Mouse (Mus musculus) liver, adult 2 months (tissue): ENCODE results near the gene Veph1. TPM values are rescaled to one million over a fixed set of nuclear protein-coding genes. Genes with fewer than 3 reads are reported as not detected.

Experiments used
- DNase-seq: peaks from one replicate; pipeline ENCODE4 v3.0.0-alpha.2; 2011; ENCODE audit warnings: low read depth, low spot score; ENCODE audit errors: extremely low read depth
- H3K27ac ChIP-seq: fragments of 200-500 bp; replicated peaks from 2 replicates; pipeline ENCODE4 v1.5.1; 2012; ENCODE audit warnings: low read depth, mild to moderate bottlenecking, control low read depth, inconsistent platforms, low read length; ENCODE audit not compliant: insufficient read depth
- H3K27me3 ChIP-seq: fragments of 200-500 bp; 2 replicates; pipeline ENCODE4 v1.6.1; 2012; ENCODE audit warnings: mild to moderate bottlenecking, moderate library complexity, low read length, inconsistent platforms; ENCODE audit not compliant: control insufficient read depth, insufficient read depth
- H3K36me3 ChIP-seq: fragments of 200-500 bp; 2 replicates; pipeline ENCODE4 v1.6.1; 2012; ENCODE audit warnings: low read length, inconsistent platforms; ENCODE audit not compliant: control insufficient read depth, insufficient read depth
- H3K4me1 ChIP-seq: fragments of 200-500 bp; 2 replicates; pipeline ENCODE4 v1.6.1; 2011; ENCODE audit warnings: low read length; ENCODE audit not compliant: control insufficient read depth, insufficient read depth
- H3K4me3 ChIP-seq: fragments of 200-500 bp; 2 replicates; pipeline ENCODE4 v1.5.1; 2011; ENCODE audit warnings: low read depth, mild to moderate bottlenecking, control low read depth, low read length, moderate library complexity; ENCODE audit not compliant: insufficient read depth
- H3K79me2 ChIP-seq: fragments of 200-500 bp; 2 replicates; pipeline ENCODE4 v1.6.1; 2012; ENCODE audit warnings: inconsistent platforms, mild to moderate bottlenecking, low read length, moderate library complexity; ENCODE audit not compliant: control insufficient read depth, insufficient read depth
- H3K9ac ChIP-seq: fragments of 200-500 bp; 2 replicates; pipeline ENCODE4 v1.6.1; 2012; ENCODE audit warnings: low read depth, mild to moderate bottlenecking, control low read depth, inconsistent platforms, low read length
- CTCF ChIP-seq: fragments of 200-500 bp; IDR thresholded peaks from 2 replicates; pipeline ENCODE4 v1.5.1; 2011; ENCODE audit warnings: low read depth, low read length, control low read depth
- POLR2A ChIP-seq: fragments of 200-500 bp; IDR thresholded peaks from 2 replicates; pipeline ENCODE4 v1.6.1; 2011; ENCODE audit warnings: low read length, control low read depth; ENCODE audit not compliant: insufficient read depth; ENCODE audit errors: extremely low read depth
- WGBS: fragments of 180-500 bp; shearing (Covaris S2); methylation state at CpG from one replicate; pipeline ENCODE4 v1.1.7; 2018; 5-methylcytosine and 5-hydroxymethylcytosine counted together
- polyA plus RNA-seq: library from polyadenylated mRNA; depleted of rRNA; stranded (reverse); fragments of >200 nt; gene quantifications from 2 replicates; pipeline ENCODE4 v1.2.3, GENCODE M21; 2012
- total RNA-seq: library from RNA; depleted of rRNA; stranded (reverse); fragments of >200 nt; gene quantifications from 2 replicates; pipeline ENCODE4 v1.2.3, GENCODE M21; 2014

The Veph1 gene
- total and polyA plus RNA-seq, 2 experiments = 0.10 to 0.28 TPM

GRCm38 (mm10) chr3:66220554-66221242 lies 75.9 kb downstream of the Veph1 start:
- no peaks in the 10 kb centered on the region for H3K36me3 ChIP-seq
- peaks cover 3% of the 10 kb centered on the region for H3K4me1 ChIP-seq
- no peak overlapping the region for H3K27ac ChIP-seq
- peak overlapping the region; percentile 17; the same call in 1 of the 2 replicates for H3K4me3 ChIP-seq
- under 1% methylated on average over 54 of the region's 54 CpGs for WGBS
- no peak overlapping the region for H3K9ac ChIP-seq
- TF ChIP-seq CTCF = no peak
- no peak for TF ChIP-seq POLR2A
- DNase-seq = no peak
- no peaks in the 10 kb centered on the region for H3K79me2 ChIP-seq
- peaks cover 9% of the 10 kb centered on the region; the same call in 1 of the 2 replicates for H3K27me3 ChIP-seq

DNA sequence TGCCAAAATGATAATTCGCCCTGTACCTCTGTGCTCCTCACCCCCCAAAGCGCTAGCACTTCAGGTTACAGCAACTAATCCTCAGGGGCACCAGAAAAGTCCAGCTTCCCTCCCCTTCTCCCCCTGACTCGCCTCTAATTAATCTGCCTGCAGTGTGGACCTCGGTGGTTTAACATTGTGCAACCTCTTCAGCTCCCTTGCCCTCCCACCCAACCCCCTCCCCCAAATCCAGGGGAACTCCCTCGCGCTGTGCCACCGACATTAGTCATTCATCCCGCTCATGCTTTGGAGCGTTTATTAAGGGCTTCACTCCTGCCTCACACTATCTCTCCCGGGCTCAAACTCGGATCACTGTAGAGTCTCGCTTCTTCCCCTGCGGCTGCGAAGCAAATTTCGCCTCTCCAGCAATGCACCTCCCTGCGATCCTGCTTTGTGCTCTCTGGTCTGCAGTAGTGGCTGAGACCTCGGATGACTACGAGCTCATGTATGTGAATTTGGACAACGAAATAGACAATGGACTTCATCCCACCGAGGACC lies 76.9 kb downstream of the Veph1 start, which contains the start of gene Ptx3:
TSS of gene Ptx3 (plus strand) at position 256 of the 537 bp plus-strand sequence.
- Histone ChIP-seq H3K79me2 (no peaks in the 10 kb centered on the region), H3K4me3 (peak within 1 kb of the TSS; percentile 17; the same call in 1 of the 2 replicates), H3K27me3 (peaks cover 9% of the 10 kb centered on the region; the same call in 1 of the 2 replicates), H3K4me1 (peaks cover 3% of the 10 kb centered on the region), H3K36me3 (no peaks in the 10 kb centered on the region), H3K27ac (no peak within 1 kb of the TSS), H3K9ac (no peak within 1 kb of the TSS)
- no peak for DNase-seq
- no peak for TF ChIP-seq CTCF
- TF ChIP-seq POLR2A = no peak
- 11% methylated on average over 20 of the region's 20 CpGs for WGBS

- WGBS = 81% methylated on average over 8 of the region's 8 CpGs
- Histone ChIP-seq H3K9ac (no peak overlapping the region), H3K79me2 (no peaks in the 10 kb centered on the region), H3K27ac (no peak overlapping the region), H3K36me3 (no peaks in the 10 kb centered on the region), H3K4me3 (no peak overlapping the region), H3K27me3 (peaks cover 4% of the 10 kb centered on the region; the same call in 1 of the 2 replicates), H3K4me1 (peaks cover 3% of the 10 kb centered on the region)
- TF ChIP-seq CTCF (no peak), POLR2A (no peak)
- no peak for DNase-seq
Observed at GRCm38 (mm10) chr3:66215759-66216158, 80.9 kb downstream of the Veph1 start.

- no peak for DNase-seq
- Histone ChIP-seq H3K79me2 (no peaks in the 10 kb centered on the region), H3K4me1 (no peaks in the 10 kb centered on the region), H3K36me3 (no peaks in the 10 kb centered on the region), H3K27ac (no peak overlapping the region), H3K9ac (no peak overlapping the region), H3K4me3 (no peak overlapping the region), H3K27me3 (no peaks in the 10 kb centered on the region)
- WGBS = 91% methylated on average over 1 of the region's 1 CpGs
- TF ChIP-seq POLR2A (no peak), CTCF (no peak)
Observed at GRCm38 (mm10) chr3:66213524-66213923, 83.1 kb downstream of the Veph1 start.

GRCm38 (mm10) chr3:66208836-66209573 lies 87.6 kb downstream of the Veph1 start:
- Histone ChIP-seq H3K79me2 (no peaks in the 10 kb centered on the region), H3K4me1 (no peaks in the 10 kb centered on the region), H3K27ac (no peak overlapping the region), H3K4me3 (no peak overlapping the region), H3K9ac (no peak overlapping the region), H3K27me3 (no peaks in the 10 kb centered on the region), H3K36me3 (no peaks in the 10 kb centered on the region)
- DNase-seq = no peak
- WGBS = 82% methylated on average over 4 of the region's 4 CpGs
- TF ChIP-seq CTCF = no peak
- TF ChIP-seq POLR2A = no peak
